Mouse (Mus musculus) liver, embryonic 14.5 days (tissue): ENCODE measurements at regions not wholly inside any gene's neighbourhood (a gene's known extent, or its start where the extent isn't known, plus 50 kb on each side); places are given as distances from the start of the nearest gene placed in this dataset.

Source experiments
- ATAC-seq: fragments of 200-750 bp; cut with Nextera tagmentation; 2 replicates; pipeline ENCODE4 v1.8.0; 2017; ENCODE audit warnings: moderate number of reproducible peaks, mild to moderate bottlenecking, moderate library complexity; ENCODE audit not compliant: insufficient read depth
- DNase-seq, 3 experiments: peaks; one replicate each; pipeline ENCODE4 v3.0.0-alpha.2; 2012 to 2013; ENCODE audit warnings: low read depth in 3 of 3, low spot score in 3 of 3
- H3K27ac ChIP-seq: fragments of 300-500 bp; sonication (generic); 2 replicates; pipeline ENCODE4 v1.5.1; 2014; ENCODE audit warnings: moderate library complexity, mild to moderate bottlenecking, control low read depth, inconsistent platforms
- H3K27me3 ChIP-seq: fragments of 300-500 bp; sonication (generic); 2 replicates; pipeline ENCODE4 v1.6.1; 2014; ENCODE audit warnings: mild to moderate bottlenecking, low read length, moderate library complexity; ENCODE audit not compliant: control insufficient read depth, insufficient read depth
- H3K36me3 ChIP-seq: fragments of 300-500 bp; sonication (generic); replicated peaks from 2 replicates; pipeline ENCODE4 v1.6.1; 2014; ENCODE audit warnings: low read depth; ENCODE audit not compliant: control insufficient read depth, insufficient read depth
- H3K4me1 ChIP-seq, 2 experiments: fragments of 200-500 bp in 1 of 2; fragments of 300-500 bp in 1 of 2; sonication (generic) in 1 of 2; replicated peaks; 2 replicates each; pipeline ENCODE4 v1.6.1; 2012 to 2014; ENCODE audit warnings: antibody characterized with exemption in 1 of 2, inconsistent platforms in 1 of 2, low read length in 1 of 2; ENCODE audit not compliant: control insufficient read depth in 2 of 2, insufficient read depth in 2 of 2
- H3K4me2 ChIP-seq: fragments of 300-500 bp; sonication (generic); 2 replicates; pipeline ENCODE4 v1.6.1; 2014; ENCODE audit warnings: low read depth, mild to moderate bottlenecking, control low read depth, moderate library complexity
- H3K4me3 ChIP-seq, 2 experiments: fragments of 200-500 bp in 1 of 2; fragments of 300-500 bp in 1 of 2; sonication (generic) in 1 of 2; 2 replicates each; pipeline ENCODE4 v1.5.1; 2012 to 2014; ENCODE audit warnings: low read depth in 2 of 2, low read length in 2 of 2, mild to moderate bottlenecking in 2 of 2, control low read depth in 1 of 2, inconsistent platforms in 1 of 2, moderate library complexity in 1 of 2; ENCODE audit not compliant: insufficient read depth in 1 of 2
- H3K9ac ChIP-seq: fragments of 300-500 bp; sonication (generic); replicated peaks from 2 replicates; pipeline ENCODE4 v1.6.1; 2014; ENCODE audit warnings: mild to moderate bottlenecking, control low read depth, moderate library complexity
- H3K9me3 ChIP-seq: fragments of 300-500 bp; sonication (generic); 2 replicates; pipeline ENCODE4 v1.6.1; 2016; ENCODE audit warnings: low read length, mixed read lengths; ENCODE audit not compliant: control insufficient read depth
- CTCF ChIP-seq: IDR thresholded peaks from 2 replicates; pipeline ENCODE4 v1.5.1; 2016; ENCODE audit warnings: antibody characterized with exemption, low read depth, control low read depth
- EP300 ChIP-seq: IDR thresholded peaks from 2 replicates; pipeline ENCODE4 v1.6.1; 2016; ENCODE audit warnings: antibody characterized with exemption, low read depth
- WGBS: fragments of 180-500 bp; shearing (Covaris S2); extraction: QIAGEN DNeasy Blood & Tissue Kit; methylation state at CpG from one replicate; pipeline ENCODE4 v1.1.7; 2014; ENCODE audit not compliant: insufficient replicate concordance; 5-methylcytosine and 5-hydroxymethylcytosine counted together

GRCm38 (mm10) chr8:34574009-34574408 is 462.5 kb upstream of the Gm10131 start:
- H3K36me3 ChIP-seq, result no peaks in the 10 kb centered on the region
- no peaks in the 10 kb centered on the region for H3K9me3 ChIP-seq
- H3K4me1 ChIP-seq, result no peaks in the 10 kb centered on the region; a peak in 1 of 4 replicates
- no peak overlapping the region for H3K9ac ChIP-seq
- no peaks in the 10 kb centered on the region for H3K27me3 ChIP-seq
- TF ChIP-seq EP300 (no peak), CTCF (no peak)
- DNase-seq, result no peak
- H3K4me2 ChIP-seq, result no peak overlapping the region
- ATAC-seq, result no peak
- 61% methylated on average over 3 of the region's 3 CpGs for WGBS
- no peak overlapping the region for H3K4me3 ChIP-seq
- H3K27ac ChIP-seq, result no peak overlapping the region

DNA sequence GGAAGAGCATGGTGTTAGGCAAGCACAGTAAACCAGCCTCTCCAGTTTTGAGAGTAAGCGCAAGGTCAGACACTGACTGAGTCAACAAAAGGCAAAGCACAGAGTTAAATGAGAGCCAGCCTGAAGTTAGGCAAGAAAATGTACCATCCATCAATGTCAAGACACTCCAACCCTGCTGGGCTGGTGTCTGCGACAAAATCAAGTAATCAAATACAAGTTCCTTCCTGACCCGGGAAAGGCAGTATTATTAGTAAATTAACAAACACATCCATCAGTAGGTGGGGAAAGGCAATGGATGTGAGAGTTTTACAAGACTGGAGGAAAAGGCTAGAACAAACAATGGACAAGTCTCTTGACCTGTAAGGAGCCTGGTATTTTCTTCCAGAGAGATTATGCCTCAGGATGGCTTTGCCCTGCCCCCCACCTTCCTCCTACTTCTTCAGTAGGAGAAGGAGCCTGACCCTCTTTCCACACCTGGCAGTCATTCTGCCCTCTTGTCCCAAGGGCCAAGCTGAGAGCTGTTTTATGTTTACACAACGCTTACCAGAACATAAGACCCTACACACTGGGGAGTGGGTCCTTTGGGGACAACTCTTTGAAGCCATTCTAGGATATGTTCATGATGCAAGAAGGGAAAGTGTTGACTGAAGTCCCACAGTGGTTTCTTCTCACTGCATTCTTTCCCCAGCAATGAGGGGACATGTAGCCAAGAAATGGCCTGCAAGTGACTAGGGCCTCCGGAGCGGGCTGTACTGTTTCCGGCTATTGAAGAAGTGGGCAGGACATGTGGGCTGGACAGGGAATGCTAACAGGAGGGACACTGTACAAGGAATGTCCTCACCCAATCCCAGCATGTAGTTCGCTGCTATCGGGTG is 461.7 kb upstream of the Gm10131 start:
- ATAC-seq (no peak), DNase-seq (no peak)
- no peaks in the 10 kb centered on the region for H3K27me3 ChIP-seq
- no peaks in the 10 kb centered on the region for H3K9me3 ChIP-seq
- TF ChIP-seq CTCF (no peak), EP300 (no peak)
- H3K4me3 ChIP-seq, result no peak overlapping the region
- no peaks in the 10 kb centered on the region; a peak in 1 of 4 replicates for H3K4me1 ChIP-seq
- WGBS, result 45% methylated on average over 9 of the region's 9 CpGs
- H3K27ac ChIP-seq, result no peak overlapping the region
- H3K36me3 ChIP-seq, result no peaks in the 10 kb centered on the region
- H3K4me2 ChIP-seq, result no peak overlapping the region
- no peak overlapping the region for H3K9ac ChIP-seq

DNA sequence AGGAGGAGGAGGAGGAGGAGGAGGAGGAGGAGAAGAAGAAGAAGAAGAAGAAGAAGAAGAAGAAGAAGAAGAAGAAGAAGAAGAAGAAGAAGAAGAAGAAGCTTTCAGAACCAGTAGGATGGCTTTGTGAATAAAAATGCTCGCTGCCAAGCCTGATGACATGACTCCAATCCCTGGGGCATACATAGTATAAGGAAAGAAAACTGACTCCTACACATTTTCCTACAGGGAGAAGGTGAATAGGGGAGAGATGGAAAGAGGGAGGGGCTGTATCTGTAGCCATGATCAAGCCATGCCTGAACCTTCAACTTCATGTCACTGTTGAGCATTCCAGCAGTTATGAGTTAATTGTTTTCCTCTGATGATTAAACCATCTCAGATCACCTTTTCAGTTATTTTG is 460.2 kb upstream of the Gm10131 start:
- ATAC-seq (no peak), DNase-seq (no peak)
- Histone ChIP-seq H3K27me3 (no peaks in the 10 kb centered on the region), H3K27ac (no peak overlapping the region), H3K9me3 (no peaks in the 10 kb centered on the region), H3K4me2 (no peak overlapping the region), H3K9ac (no peak overlapping the region), H3K36me3 (no peaks in the 10 kb centered on the region), H3K4me3 (no peak overlapping the region), H3K4me1 (no peaks in the 10 kb centered on the region; a peak in 1 of 4 replicates)
- no peak for TF ChIP-seq CTCF
- no peak for TF ChIP-seq EP300
- WGBS, result 51% methylated on average over 1 of the region's 1 CpGs

- Histone ChIP-seq H3K27ac (no peak overlapping the region), H3K4me1 (no peaks in the 10 kb centered on the region), H3K9me3 (no peaks in the 10 kb centered on the region), H3K4me2 (no peak overlapping the region), H3K4me3 (no peak overlapping the region), H3K36me3 (no peaks in the 10 kb centered on the region), H3K9ac (no peak overlapping the region), H3K27me3 (no peaks in the 10 kb centered on the region)
- WGBS, result 36% methylated on average over 8 of the region's 8 CpGs
- no peak for DNase-seq
- no peak for ATAC-seq
- no peak for TF ChIP-seq CTCF
- no peak for TF ChIP-seq EP300
Measured at GRCm38 (mm10) chr8:34562278-34562677, 450.7 kb upstream of the Gm10131 start.

DNA sequence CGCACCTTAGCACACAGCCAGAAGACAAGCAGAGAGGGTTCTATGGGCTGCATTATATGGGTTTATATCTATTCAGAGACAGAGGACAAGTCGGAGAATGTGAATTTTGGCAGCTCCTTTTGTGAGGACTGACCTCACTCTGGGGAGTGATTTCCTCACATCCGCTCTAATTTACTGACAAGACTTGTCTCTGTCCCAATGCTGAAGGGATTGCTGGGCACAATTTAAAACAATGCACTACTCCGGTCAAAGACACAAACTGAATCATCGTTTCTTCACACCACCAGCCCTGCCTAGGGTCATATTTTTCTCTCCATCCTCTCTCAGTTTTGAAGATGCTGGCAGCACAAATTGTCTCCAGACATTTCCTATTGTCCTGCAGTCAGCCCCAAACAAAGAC is 438.2 kb upstream of the Gm10131 start:
- 54% methylated on average over 5 of the region's 5 CpGs for WGBS
- no peak for ATAC-seq

More for the DNA sequence above, 438.2 kb upstream of the Gm10131 start:
- no peak for DNase-seq
- Histone ChIP-seq H3K9me3 (no peaks in the 10 kb centered on the region), H3K4me3 (no peak overlapping the region), H3K27ac (no peak overlapping the region), H3K4me1 (no peaks in the 10 kb centered on the region), H3K4me2 (no peak overlapping the region), H3K36me3 (no peaks in the 10 kb centered on the region), H3K9ac (no peak overlapping the region), H3K27me3 (no peaks in the 10 kb centered on the region)
- TF ChIP-seq CTCF, result no peak
- no peak for TF ChIP-seq EP300
